Mouse (Mus musculus) liver, embryonic 16.5 days (tissue): ENCODE results near the gene Zdhhc14. TPM values are rescaled to one million over a fixed set of nuclear protein-coding genes. Genes with fewer than 3 reads are reported as not detected.
A peak's percentile ranks its signal among the peaks of the same experiment; 100 is the strongest.
"Not testable (repeated sequence)": the region's sequence is repeated elsewhere in the genome, so short reads cannot be mapped to it uniquely, and the experiment has no call there.

Experiments used
- ATAC-seq: fragments of 200-750 bp; cut with Nextera tagmentation; 2 replicates; pipeline ENCODE4 v1.8.0; 2017; ENCODE audit warnings: low read depth, mild to moderate bottlenecking, moderate number of reproducible peaks, moderate library complexity
- H3K27ac ChIP-seq: fragments of 300-500 bp; sonication (generic); 2 replicates; pipeline ENCODE4 v1.5.1; 2014; ENCODE audit warnings: mild to moderate bottlenecking, low read length
- H3K27me3 ChIP-seq: fragments of 300-500 bp; sonication (generic); 2 replicates; pipeline ENCODE4 v1.6.1; 2014; ENCODE audit warnings: low read depth, low read length, mixed read lengths; ENCODE audit not compliant: control insufficient read depth, insufficient read depth
- H3K36me3 ChIP-seq: fragments of 300-500 bp; sonication (generic); 2 replicates; pipeline ENCODE4 v1.6.1; 2014; ENCODE audit warnings: mild to moderate bottlenecking; ENCODE audit not compliant: control insufficient read depth, insufficient read depth
- H3K4me1 ChIP-seq: fragments of 300-500 bp; sonication (generic); 2 replicates; pipeline ENCODE4 v1.6.1; 2014; ENCODE audit warnings: low read depth, low read length, mixed read lengths; ENCODE audit not compliant: control insufficient read depth
- H3K4me2 ChIP-seq: fragments of 300-500 bp; sonication (generic); 2 replicates; pipeline ENCODE4 v1.6.1; 2014; ENCODE audit warnings: low read depth, low read length, mixed read lengths
- H3K4me3 ChIP-seq: fragments of 300-500 bp; sonication (generic); 2 replicates; pipeline ENCODE4 v1.5.1; 2014; ENCODE audit warnings: low read depth, mild to moderate bottlenecking, low read length
- H3K9ac ChIP-seq: fragments of 300-500 bp; sonication (generic); 2 replicates; pipeline ENCODE4 v1.6.1; 2014; ENCODE audit warnings: low read depth, low read length
- H3K9me3 ChIP-seq: fragments of 300-500 bp; sonication (generic); replicated peaks from 2 replicates; pipeline ENCODE4 v1.6.1; 2016; ENCODE audit warnings: low read length; ENCODE audit not compliant: control insufficient read depth
- WGBS: fragments of 180-500 bp; shearing (Covaris S2); extraction: QIAGEN DNeasy Blood & Tissue Kit; methylation state at CpG from one replicate; pipeline ENCODE4 v1.1.7; 2014; ENCODE audit not compliant: insufficient replicate concordance; 5-methylcytosine and 5-hydroxymethylcytosine counted together
- polyA plus RNA-seq: library from polyadenylated mRNA; unstranded; fragments of >200 nt; fragmentation: Nextera tagmentation; extraction: Ambion mirVana; gene quantifications from 2 replicates; pipeline ENCODE4 v1.2.1, GENCODE M21; 2015

Zdhhc14 gene
- polyA plus RNA-seq, 1 experiment from 2014 or later = 3.0 TPM

DNA sequence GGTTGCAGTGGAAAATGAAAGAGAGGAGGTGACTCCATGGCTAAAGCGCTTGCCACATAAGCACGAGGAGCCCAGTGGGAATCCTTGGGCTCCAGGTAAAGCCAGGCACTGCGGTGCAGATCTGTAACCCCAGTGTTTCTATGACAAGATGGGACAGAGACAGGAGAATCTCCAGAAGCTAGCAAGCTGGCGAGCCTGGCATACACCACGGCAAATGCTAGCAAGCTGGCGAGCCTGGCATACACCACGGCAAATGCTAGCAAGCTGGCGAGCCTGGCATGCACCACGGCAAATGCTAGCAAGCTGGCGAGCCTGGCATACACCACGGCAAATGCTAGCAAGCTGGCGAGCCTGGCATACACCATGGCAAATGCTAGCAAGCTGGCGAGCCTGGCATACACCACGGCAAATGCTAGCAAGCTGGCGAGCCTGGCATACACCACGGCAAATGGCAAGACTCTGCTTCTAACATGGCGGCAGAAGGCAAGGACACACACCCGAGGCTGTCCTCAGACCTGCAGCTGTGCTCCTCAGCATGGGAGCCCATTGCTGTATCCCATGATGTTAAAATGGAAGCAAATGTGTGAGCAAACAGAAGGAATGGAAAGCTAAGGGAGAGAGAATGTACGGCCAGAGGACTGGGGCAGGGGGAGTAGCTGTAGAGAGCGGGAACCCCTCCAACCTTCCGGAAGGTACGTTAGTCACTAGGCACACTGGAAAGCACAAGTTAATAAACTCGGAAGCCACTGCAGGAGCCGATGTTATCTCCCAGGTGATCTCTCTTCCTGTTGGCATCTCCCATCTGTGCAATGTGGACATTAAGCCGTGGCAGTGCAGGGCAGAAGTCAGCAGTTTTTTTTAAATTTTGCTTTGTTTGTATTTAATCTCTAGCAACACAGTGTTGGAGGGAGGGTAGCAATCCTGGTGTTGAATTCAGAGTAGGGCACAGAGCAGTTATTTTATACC lies 129.6 kb downstream of the Zdhhc14 start:
- H3K4me3 ChIP-seq = no peak overlapping the region
- H3K4me1 ChIP-seq = peaks cover 27% of the 10 kb centered on the region
- H3K27me3 ChIP-seq = no peaks in the 10 kb centered on the region
- no peaks in the 10 kb centered on the region for H3K36me3 ChIP-seq
- H3K27ac ChIP-seq = no peak overlapping the region
- no peak overlapping the region for H3K4me2 ChIP-seq
- ATAC-seq = no peak
- 81% methylated on average over 25 of the region's 25 CpGs for WGBS
- H3K9me3 ChIP-seq = no peaks in the 10 kb centered on the region
- H3K9ac ChIP-seq = no peak overlapping the region

DNA sequence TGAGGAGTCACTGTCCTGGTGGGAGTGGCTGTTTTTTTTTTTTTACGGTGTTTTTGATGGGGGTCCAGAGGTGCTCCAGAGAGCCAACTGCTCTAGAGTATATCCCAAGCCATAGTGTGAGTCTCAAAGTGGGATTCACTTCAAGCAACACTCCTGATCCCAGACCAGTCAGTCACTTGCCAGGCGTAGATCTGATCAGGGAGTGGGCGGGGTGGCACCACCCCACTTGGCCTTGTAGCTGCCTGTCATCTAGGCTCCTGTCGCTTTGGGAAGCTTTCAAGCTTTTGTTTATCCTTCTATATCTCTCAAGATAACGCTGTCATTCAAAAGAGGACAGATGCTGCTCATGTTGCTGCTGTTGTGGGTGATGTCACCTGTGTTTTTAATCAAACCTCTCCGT lies 130.4 kb downstream of the Zdhhc14 start:
- ATAC-seq = no peak
- no peak overlapping the region for H3K4me2 ChIP-seq
- H3K36me3 ChIP-seq = no peaks in the 10 kb centered on the region
- peaks cover 27% of the 10 kb centered on the region for H3K4me1 ChIP-seq
- 56% methylated on average over 6 of the region's 6 CpGs for WGBS
- no peak overlapping the region for H3K27ac ChIP-seq
- H3K9ac ChIP-seq = no peak overlapping the region
- no peaks in the 10 kb centered on the region for H3K9me3 ChIP-seq
- no peaks in the 10 kb centered on the region for H3K27me3 ChIP-seq
- no peak overlapping the region for H3K4me3 ChIP-seq

DNA sequence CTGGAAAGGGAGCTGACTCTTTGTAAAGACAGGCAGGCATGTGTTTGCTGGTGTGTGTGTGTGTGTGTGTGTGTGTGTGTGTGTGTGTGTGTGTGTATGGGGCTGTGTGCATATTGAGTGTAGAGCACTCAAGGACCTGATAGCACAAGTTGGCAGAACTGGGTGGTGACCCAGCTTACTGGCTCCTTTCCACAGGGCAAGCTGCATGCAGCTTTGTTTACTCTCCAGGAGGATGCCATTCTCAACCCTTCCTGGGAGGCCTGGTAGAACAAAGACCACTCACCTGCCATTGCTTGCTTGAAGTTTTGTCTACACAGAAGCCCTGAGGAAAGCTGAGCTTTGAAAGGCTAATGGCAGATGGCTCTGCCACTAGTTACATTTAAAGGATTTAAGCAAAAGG lies 130.8 kb downstream of the Zdhhc14 start:
- Histone ChIP-seq H3K4me3 (no peak overlapping the region), H3K4me1 (peaks cover 27% of the 10 kb centered on the region), H3K27ac (no peak overlapping the region), H3K36me3 (no peaks in the 10 kb centered on the region), H3K9ac (no peak overlapping the region), H3K4me2 (no peak overlapping the region), H3K27me3 (no peaks in the 10 kb centered on the region), H3K9me3 (no peaks in the 10 kb centered on the region)
- no peak for ATAC-seq

DNA sequence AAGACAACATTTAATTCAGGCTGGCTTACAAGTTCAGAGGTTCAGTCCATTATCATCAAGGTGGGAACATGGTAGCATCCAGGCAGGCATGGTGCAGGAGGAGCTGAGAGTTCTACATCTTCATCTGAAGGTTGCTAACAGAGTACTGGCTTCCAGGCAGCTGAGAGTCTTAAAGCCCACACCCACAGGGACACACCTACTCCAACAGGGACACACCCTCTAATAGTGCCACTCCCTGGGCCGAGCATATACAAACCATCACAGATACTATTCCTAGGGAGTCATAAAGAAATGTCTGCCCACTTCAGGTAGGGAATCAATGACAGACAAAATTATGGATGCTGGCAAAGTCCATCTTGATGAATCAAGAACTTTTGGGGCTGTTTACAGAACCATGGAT lies 132.5 kb downstream of the Zdhhc14 start:
- H3K4me2 ChIP-seq = peak overlapping the region; percentile 17; the same call in 1 of the 2 replicates

DNA sequence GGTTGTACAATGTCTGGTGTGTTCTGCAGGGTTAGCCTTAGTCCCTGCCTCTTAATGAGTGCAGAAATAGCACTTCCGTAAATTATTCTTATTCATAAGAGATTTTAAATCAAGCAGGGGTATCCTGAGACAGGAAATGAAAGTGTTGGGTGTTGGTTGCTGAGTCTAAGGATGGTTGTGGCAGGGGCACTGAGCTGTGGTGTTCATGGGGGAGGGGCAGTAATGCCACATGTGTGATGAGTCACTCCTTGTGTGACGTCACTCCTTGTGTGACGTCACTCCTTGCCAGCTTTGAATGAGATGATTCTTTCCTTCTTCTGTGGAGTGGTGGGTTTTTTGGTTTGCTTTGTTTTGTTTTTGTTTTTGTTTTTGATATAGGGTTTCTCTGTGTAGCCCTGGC lies 134.0 kb downstream of the Zdhhc14 start:
- H3K27ac ChIP-seq = no peak overlapping the region
- no peak overlapping the region for H3K4me2 ChIP-seq
- H3K4me1 ChIP-seq = peaks cover 27% of the 10 kb centered on the region
- no peaks in the 10 kb centered on the region for H3K9me3 ChIP-seq
- no peak overlapping the region for H3K9ac ChIP-seq
- no peak for ATAC-seq
- 55% methylated on average over 3 of the region's 3 CpGs for WGBS
- no peak overlapping the region for H3K4me3 ChIP-seq
- H3K36me3 ChIP-seq = no peaks in the 10 kb centered on the region
- H3K27me3 ChIP-seq = no peaks in the 10 kb centered on the region

More for the DNA sequence above, 132.5 kb downstream of the Zdhhc14 start:
- H3K4me1 ChIP-seq = peaks cover 27% of the 10 kb centered on the region
- peak; percentile 74 for ATAC-seq
- not testable (repeated sequence) for H3K36me3 ChIP-seq, H3K4me3 ChIP-seq, H3K9me3 ChIP-seq, H3K27ac ChIP-seq, H3K9ac ChIP-seq, H3K27me3 ChIP-seq
- WGBS = 17% methylated on average over 1 of the region's 1 CpGs

DNA sequence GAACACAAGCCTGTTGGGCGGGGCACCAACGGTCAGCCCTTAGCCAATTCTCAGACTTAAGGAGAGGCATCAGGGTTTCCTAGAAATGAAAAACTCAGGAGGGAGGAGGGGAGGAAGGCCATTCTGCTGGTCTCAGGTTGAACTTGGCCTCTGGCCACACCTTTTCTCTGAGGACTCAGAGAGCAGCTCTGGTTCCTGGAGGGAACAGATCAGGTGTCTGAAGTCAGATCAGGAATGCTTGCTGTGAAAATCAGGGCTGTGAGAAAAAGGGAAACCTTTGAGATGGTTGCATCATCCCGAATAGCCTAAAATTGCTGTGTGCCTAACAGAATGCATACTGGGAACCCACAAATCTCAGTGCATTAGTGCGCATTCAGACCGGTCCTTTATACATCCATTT lies 135.3 kb downstream of the Zdhhc14 start:
- Histone ChIP-seq H3K4me2 (no peak overlapping the region), H3K36me3 (no peaks in the 10 kb centered on the region), H3K9ac (no peak overlapping the region), H3K4me3 (no peak overlapping the region), H3K4me1 (peaks cover 22% of the 10 kb centered on the region), H3K27me3 (no peaks in the 10 kb centered on the region), H3K9me3 (no peaks in the 10 kb centered on the region), H3K27ac (no peak overlapping the region)
- WGBS = 87% methylated on average over 5 of the region's 5 CpGs
- ATAC-seq = no peak

DNA sequence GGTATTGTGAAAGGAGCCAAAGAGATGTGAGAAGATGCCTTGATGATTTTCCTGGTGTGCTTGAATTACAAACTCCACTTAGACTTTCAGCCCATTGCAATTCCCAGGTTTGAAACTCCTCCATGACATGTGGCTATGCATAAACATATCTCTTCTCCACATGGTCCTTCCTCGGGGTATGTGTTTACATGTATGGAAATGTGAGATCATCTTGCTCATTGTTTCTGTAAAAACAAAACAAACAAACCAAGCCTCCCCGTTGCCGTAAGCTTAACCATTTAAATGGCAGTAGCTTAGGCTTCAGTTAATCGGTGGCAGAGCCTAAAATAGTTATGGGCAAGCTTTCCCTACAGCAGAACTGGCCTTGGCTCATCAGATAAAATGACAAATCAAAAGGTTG lies 137.3 kb downstream of the Zdhhc14 start:
- ATAC-seq = no peak
- Histone ChIP-seq H3K27ac (no peak overlapping the region), H3K4me2 (no peak overlapping the region), H3K9me3 (no peaks in the 10 kb centered on the region), H3K9ac (no peak overlapping the region), H3K27me3 (no peaks in the 10 kb centered on the region), H3K36me3 (no peaks in the 10 kb centered on the region), H3K4me1 (peaks cover 9% of the 10 kb centered on the region), H3K4me3 (no peak overlapping the region)
- WGBS = 64% methylated on average over 4 of the region's 4 CpGs

DNA sequence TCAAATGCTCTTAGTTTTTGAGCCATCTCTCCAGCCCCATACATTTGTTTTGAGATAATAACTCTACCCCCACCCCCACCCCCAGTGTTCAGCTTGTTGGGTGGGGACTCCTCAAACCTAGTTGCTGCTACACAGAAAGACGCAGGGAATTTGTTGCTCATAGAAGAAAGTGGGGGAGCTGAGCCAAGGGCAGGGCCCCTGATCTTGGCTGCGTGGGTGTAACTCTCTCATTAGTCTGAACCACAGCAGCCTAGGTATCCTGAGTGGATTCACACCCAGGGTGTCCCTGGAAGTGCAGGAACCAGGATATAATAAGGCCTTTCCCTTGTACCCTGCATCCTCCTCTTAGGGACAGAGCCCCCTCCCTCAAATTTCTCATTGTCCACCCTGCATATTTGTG lies 142.9 kb downstream of the Zdhhc14 start:
- H3K4me2 ChIP-seq = no peak overlapping the region
- no peak for ATAC-seq
- H3K27ac ChIP-seq = no peak overlapping the region
- no peaks in the 10 kb centered on the region for H3K27me3 ChIP-seq
- H3K4me1 ChIP-seq = no peaks in the 10 kb centered on the region
- 84% methylated on average over 2 of the region's 2 CpGs for WGBS
- no peaks in the 10 kb centered on the region for H3K9me3 ChIP-seq
- H3K36me3 ChIP-seq = no peaks in the 10 kb centered on the region
- H3K9ac ChIP-seq = no peak overlapping the region
- H3K4me3 ChIP-seq = no peak overlapping the region

DNA sequence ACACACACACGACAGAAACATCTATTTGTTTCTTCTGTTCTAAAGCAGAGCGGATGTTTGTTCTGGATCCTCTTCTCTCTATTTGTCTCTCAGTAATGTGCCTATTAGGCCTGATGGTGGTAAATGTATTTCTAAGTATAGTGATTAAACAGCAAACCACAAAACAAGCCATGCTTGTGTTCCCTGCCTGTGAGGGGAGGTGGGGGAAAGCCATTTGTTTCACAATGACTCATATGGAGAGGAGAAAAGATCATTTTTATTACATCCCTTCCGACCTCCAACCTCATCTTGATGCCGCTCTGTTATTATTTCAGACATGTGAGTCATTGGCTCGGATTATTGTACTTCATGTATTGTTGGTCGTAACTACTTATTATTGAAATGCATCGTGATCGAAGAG lies 149.1 kb downstream of the Zdhhc14 start:
- Histone ChIP-seq H3K27ac (no peak overlapping the region), H3K36me3 (no peaks in the 10 kb centered on the region), H3K9me3 (no peaks in the 10 kb centered on the region), H3K9ac (no peak overlapping the region), H3K27me3 (no peaks in the 10 kb centered on the region), H3K4me3 (no peak overlapping the region), H3K4me1 (no peaks in the 10 kb centered on the region), H3K4me2 (no peak overlapping the region)
- WGBS = 87% methylated on average over 8 of the region's 8 CpGs
- no peak for ATAC-seq
